ENCODE assay signal across 10 mouse cellular contexts in genomic region chr13:96510635-96511034, GRCm38 (mm10). TPM values are rescaled to one million over a fixed set of nuclear protein-coding genes. Genes with fewer than 3 reads are reported as not detected.
DNase-seq lines count a peak whose midpoint lies in the region; ATAC-seq and TF ChIP-seq lines count a peak whose summit lies in the region.
"Had no signal": no experiment of that assay in that cellular context is flagged by ENCODE, and none has a peak within 500 bp of the region (broad histone marks: within the 10 kb centered on the region; RNA-seq: fewer than 3 reads in every experiment).

No protein-coding gene starts in this region.

- H3K36me3 ChIP-seq in heart, embryonic 14.5 days (ENCODE audit: control insufficient read depth, insufficient read depth, low read length): peaks cover 5% of the 10 kb centered on the region; the same call in 1 of the 2 replicates

- peaks cover 8 to 11% of the 10 kb centered on the region in 2 experiments; a peak in 3 of 4 replicates for H3K4me1 ChIP-seq in heart, embryonic 14.5 days (ENCODE audit: control insufficient read depth in 2 of 2, insufficient read depth in 2 of 2, low read length in 2 of 2)

- WGBS in heart, embryonic 14.5 days: 60% methylated on average over 13 of the region's 13 CpGs

- DNase-seq in left cerebral cortex, adult 18-20 months (ENCODE audit: low spot score in 2 of 2): peak; percentile 11 to 17
- no peak for DNase-seq in left cerebral cortex, adult 11 months (ENCODE audit: low spot score)
- DNase-seq in Patski (ENCODE audit: low read depth, low spot score): peak; percentile 10
- peak; percentile 64 for DNase-seq in naive thymus-derived CD4-positive, alpha-beta T cell, adult 2 months (ENCODE audit: low read depth)
- no peak for DNase-seq in frontal cortex, postnatal 10 days (ENCODE audit: low spot score in 2 of 2)
- DNase-seq in left cerebral cortex, adult 8-10 months (ENCODE audit: low spot score in 2 of 2): no peak
- no peak for DNase-seq in spleen, postnatal 14 days (ENCODE audit: low spot score in 2 of 2)

- H3K9me3 ChIP-seq in heart, embryonic 14.5 days (ENCODE audit: control insufficient read depth, low read length): no peaks in the 10 kb centered on the region

- in situ Hi-C loops in Patski (cut with MboI; ENCODE audit: low pct_unique_long_range_greater_than_20kb): no loop called here

- no peaks in the 10 kb centered on the region for H3K27me3 ChIP-seq in Patski
- H3K27me3 ChIP-seq in heart, embryonic 14.5 days (ENCODE audit: control insufficient read depth, insufficient read depth, low read length): no peaks in the 10 kb centered on the region

- TF ChIP-seq CTCF in Patski (IDR thresholded peaks at IDR 0.05): no peak

- peak overlapping the region; percentile 55 to 74 for H3K27ac ChIP-seq in heart, embryonic 14.5 days (replicated peaks in 1 of 2; ENCODE audit: control insufficient read depth in 1 of 2, insufficient read depth in 1 of 2, low read depth in 2 of 2, low read length in 2 of 2)

- CTCF ChIA-PET in Patski (lab: Charles Lee): interaction anchor here (0.8 to 1.1 kb wide), 2 partner anchors 56 to 142 kb away, joined by 3 read pairs; no protein-coding TSS in a partner anchor

- H3K4me3 ChIP-seq in heart, embryonic 14.5 days (ENCODE audit: control insufficient read depth in 1 of 2, insufficient read depth in 1 of 2, low read depth in 1 of 2, low read length in 2 of 2): no peak overlapping the region

- ATAC-seq in Patski: peak; percentile 80
- peak; percentile 77; the same call in 1 of the 2 replicates for ATAC-seq in heart, embryonic 14.5 days (ENCODE audit: insufficient number of reproducible peaks, insufficient read depth, low FRiP score, low read depth)

- POLR2A ChIA-PET in Patski (lab: Charles Lee): interaction anchor here (0.7 kb wide), 1 partner anchor 21 kb away, joined by 4 read pairs; no protein-coding TSS in a partner anchor

- H3K4me2 ChIP-seq in heart, embryonic 14.5 days (ENCODE audit: low read length): no peak overlapping the region

- no peak overlapping the region for H3K9ac ChIP-seq in heart, embryonic 14.5 days (ENCODE audit: low read length)

RNA-seq across cellular contexts. Expression of gene Gm17622, which starts 20.1 kb away (rescaled TPM):
- total RNA-seq in left cerebral cortex, adult 18-20 months (2021): not detected
- not detected for polyA plus RNA-seq in Patski (2021)
- polyA plus RNA-seq in heart, embryonic 14.5 days (2014; fragmentation: Nextera tagmentation; extraction: Ambion mirVana): not detected in 2 replicates
- total RNA-seq in left cerebral cortex, adult 8-10 months (2022): not detected
- total RNA-seq: left cerebral cortex, postnatal 36 days had no signal
- polyA plus RNA-seq: brain, embryonic 14.5 days had no signal

RNA-seq across cellular contexts. Expression of gene Polk, which starts 31.7 kb away (rescaled TPM):
- 10 to 100 TPM; 11.8 to 12.3 TPM for total RNA-seq in left cerebral cortex, adult 18-20 months (2021)
- polyA plus RNA-seq in Patski (2021): 12.3 TPM
- 7.2 and 7.6 TPM in 2 replicates for polyA plus RNA-seq in heart, embryonic 14.5 days (2014; fragmentation: Nextera tagmentation; extraction: Ambion mirVana)
- 10 to 100 TPM; 12.8 to 15.2 (median 14.3) TPM for total RNA-seq in left cerebral cortex, adult 8-10 months (2022)

RNA-seq across cellular contexts. Expression of gene Col4a3bp, which starts 31.8 kb away (rescaled TPM):
- 10 to 100 TPM; 70.2 to 71.8 TPM for total RNA-seq in left cerebral cortex, adult 18-20 months (2021)
- 36.4 TPM for polyA plus RNA-seq in Patski (2021)
- 10.0 and 11.9 TPM in 2 replicates for polyA plus RNA-seq in heart, embryonic 14.5 days (2014; fragmentation: Nextera tagmentation; extraction: Ambion mirVana)
- 10 to 100 TPM; 65.8 to 84.1 (median 71.5) TPM for total RNA-seq in left cerebral cortex, adult 8-10 months (2022)

RNA-seq across cellular contexts. Expression of gene Ankdd1b, which starts 39.6 kb away (rescaled TPM):
- total RNA-seq in left cerebral cortex, adult 18-20 months (2021): under 1 TPM in 1 of 2 experiments, not detected in 1; 0.61 TPM
- 0.12 TPM for polyA plus RNA-seq in Patski (2021)
- 1.1 TPM in 2 replicates for polyA plus RNA-seq in heart, embryonic 14.5 days (2014; fragmentation: Nextera tagmentation; extraction: Ambion mirVana)
- total RNA-seq in left cerebral cortex, adult 8-10 months (2022): 1 to 10 TPM in 1 of 4 experiments, under 1 TPM in 3; 0.24 to 1.1 (median 0.29) TPM

Comparison
In these comparisons a context has a peak if more than half of its experiments do, and no peak if none do; other contexts are left out.
1. DNase-seq: peak in left cerebral cortex, adult 18-20 months (2 of 2), Patski (single experiment) and naive thymus-derived CD4-positive, alpha-beta T cell, adult 2 months (single experiment); none in left cerebral cortex, adult 11 months (single experiment), frontal cortex, postnatal 10 days (0 of 2), left cerebral cortex, adult 8-10 months (0 of 2) and spleen, postnatal 14 days (0 of 2).